Mouse (Mus musculus): ENCODE data around the gene Bach2. TPM values are rescaled to one million over a fixed set of nuclear protein-coding genes. Genes with fewer than 3 reads are reported as not detected.
A peak's percentile ranks its signal among the peaks of the same experiment; 100 is the strongest.

The Bach2 gene
- total RNA-seq (2015) (3.1 and 3.8 TPM in 2 replicates), total RNA-seq (2017) (0.37 and 0.61 TPM in 2 replicates)

DNA sequence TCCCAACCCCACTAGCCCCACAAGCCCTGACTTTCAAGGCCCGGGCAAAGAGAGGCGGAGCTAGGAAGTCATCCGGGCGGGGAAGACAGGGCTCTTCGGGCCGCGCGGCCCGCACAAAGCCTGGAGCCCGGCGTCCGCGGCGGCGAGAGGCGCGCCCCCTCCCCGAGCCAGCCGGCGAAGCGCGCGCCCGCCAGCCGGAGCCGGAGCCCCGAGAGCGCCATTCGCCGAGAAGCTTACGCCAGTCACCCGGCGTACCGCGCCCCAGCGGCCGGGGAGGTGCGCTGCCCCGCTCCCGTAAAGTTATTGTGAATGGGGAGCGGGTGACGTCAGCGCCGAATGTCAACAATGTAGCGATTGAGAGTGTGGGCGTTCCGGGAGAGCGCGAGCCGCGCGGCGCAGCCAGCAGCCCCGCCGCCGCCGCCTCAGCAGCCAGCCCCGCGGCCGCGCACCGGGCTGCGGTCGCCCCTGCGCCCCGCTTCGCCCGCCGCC is at the start of gene Bach2:
Bach2 (plus strand) TSS at position 439 of the 489 bp plus-strand sequence.
- ATAC-seq (replicated peaks; ENCODE audit: poor library complexity): peak; percentile 86

GRCm38 (mm10) chr4:32189416-32190036 is 49.1 kb upstream of the Bach2 start:
- peak; percentile 42; the same call in 1 of the 2 replicates for ATAC-seq (replicated peaks; ENCODE audit: poor library complexity)

GRCm38 (mm10) chr4:32190506-32190905 is 48.1 kb upstream of the Bach2 start:
- ATAC-seq (replicated peaks; ENCODE audit: poor library complexity): peak; percentile 59

- no peak for ATAC-seq (replicated peaks; ENCODE audit: poor library complexity)
Observed at GRCm38 (mm10) chr4:32195945-32196921, 42.4 kb upstream of the Bach2 start.

DNA sequence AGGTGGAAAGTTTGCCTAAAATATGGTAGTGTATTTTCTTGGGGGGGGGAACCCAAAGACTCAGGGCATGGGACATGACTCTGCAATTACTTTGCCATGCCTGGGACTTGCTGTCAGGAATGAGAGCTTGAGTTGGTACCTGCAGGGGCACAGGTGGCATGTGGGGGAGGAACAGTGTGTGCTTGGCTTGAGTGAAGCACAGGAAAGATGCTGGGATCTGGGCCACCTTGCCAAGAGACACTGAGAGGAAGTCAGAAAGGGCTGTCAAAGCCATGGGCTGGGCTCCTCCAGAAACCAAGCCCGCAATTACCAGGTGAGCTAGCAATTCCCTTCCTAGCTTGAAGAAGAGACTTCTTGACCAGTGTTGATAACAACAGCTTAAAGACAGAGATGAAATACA is 40.6 kb upstream of the Bach2 start:
- ATAC-seq (replicated peaks; ENCODE audit: poor library complexity): no peak

DNA sequence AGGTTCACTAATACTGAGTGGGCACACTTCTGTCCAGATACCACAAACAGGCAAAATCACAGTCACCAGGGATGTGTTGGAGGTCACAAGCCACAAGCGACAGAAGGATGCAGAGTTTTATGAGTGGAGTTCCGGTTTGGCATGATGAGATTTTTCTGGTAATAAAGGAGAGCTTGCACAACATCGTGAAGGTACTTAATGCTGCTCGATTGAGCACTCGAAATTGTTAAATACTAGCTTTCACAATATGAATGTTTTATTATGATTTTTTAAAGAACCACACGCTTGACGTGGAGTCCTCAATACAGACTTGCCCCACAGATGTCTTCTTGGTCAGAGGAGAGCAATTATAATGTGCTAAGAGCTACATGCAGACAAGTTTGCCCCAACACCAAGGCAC is 40.0 kb upstream of the Bach2 start:
- ATAC-seq (replicated peaks; ENCODE audit: poor library complexity): no peak

GRCm38 (mm10) chr4:32199156-32199555 is 39.4 kb upstream of the Bach2 start:
- ATAC-seq (replicated peaks; ENCODE audit: poor library complexity): no peak

DNA sequence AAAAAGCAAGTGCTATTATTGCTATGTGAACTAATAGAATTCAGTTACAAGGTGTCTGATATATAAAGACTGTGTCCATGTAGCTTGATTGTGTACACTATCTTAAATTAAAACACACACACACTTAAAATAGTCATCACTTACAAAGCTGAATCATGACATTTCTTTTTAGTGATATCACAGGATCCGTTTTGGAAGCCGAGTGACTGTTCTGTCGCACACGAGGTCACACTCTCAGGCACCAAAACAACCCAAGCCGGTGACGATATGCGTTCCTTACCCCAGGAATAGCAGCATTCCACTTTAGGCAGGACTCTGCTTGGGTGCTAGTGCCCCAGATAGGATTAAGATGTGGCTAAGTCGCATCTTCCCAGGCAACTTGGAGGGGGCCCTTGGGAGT is 37.5 kb upstream of the Bach2 start:
- ATAC-seq (replicated peaks; ENCODE audit: poor library complexity): no peak

DNA sequence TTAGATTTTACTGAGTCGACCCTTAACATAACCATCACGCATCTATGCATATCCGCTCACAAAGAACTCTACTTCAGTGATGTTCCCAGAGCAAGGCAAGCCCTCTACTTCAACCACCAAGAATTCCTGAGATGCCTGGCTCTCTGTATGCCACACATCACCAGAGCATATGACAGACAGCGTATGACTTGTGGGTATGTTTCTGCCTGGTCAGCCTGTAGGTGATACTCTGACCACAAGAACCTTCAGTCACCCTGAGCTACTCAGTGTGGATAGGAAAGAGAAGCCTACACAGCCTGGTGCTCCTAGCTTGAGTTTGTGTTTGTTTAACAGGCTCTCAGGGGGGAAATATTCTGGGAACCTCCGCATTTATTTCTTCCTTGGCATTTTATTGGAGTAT is 36.2 kb upstream of the Bach2 start:
- ATAC-seq (replicated peaks; ENCODE audit: poor library complexity): no peak

GRCm38 (mm10) chr4:32204819-32205218 is 33.8 kb upstream of the Bach2 start:
- ATAC-seq (replicated peaks; ENCODE audit: poor library complexity): peak; percentile 27

- ATAC-seq (replicated peaks; ENCODE audit: poor library complexity): peak; percentile 47
Observed at GRCm38 (mm10) chr4:32205825-32206224, 32.8 kb upstream of the Bach2 start.

GRCm38 (mm10) chr4:32209995-32210394 is 28.6 kb upstream of the Bach2 start:
- no peak for ATAC-seq (replicated peaks; ENCODE audit: poor library complexity)

DNA sequence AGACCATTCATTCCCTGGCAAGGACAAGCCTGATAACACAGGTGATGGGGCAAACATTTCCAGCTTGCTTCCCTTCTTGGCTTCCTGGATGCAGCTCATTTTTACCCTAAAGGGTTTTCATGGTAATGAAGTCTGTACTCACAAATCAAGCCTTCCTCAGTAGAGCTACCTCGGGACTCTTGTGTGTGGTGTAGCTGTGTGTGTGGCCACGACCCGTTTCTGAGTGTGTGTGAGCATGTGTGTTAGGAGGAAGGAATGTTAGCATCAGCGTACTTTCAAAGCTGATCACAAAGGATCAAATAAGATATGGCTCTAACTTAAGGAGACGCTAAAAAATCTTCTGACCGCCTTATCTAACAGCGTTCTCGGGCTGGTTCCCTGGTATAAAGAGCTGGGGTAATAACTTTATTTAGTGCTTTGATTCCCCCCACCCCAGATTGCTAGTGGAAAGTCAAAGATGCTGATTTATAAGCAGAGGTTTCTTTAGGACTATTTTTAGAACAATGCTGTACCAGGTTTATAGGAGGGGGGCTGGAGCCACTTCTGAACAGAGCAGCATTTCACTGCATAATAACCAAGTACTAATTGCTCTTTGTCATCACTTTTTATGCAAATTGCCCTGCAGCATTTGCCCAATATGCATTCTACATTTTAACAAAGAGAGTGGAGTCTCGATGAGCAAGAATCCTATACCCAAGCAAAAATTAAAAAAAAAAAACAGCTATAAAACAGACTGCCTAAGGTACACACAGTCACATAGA is 28.0 kb upstream of the Bach2 start:
- ATAC-seq (replicated peaks; ENCODE audit: poor library complexity): no peak

- ATAC-seq (replicated peaks; ENCODE audit: poor library complexity): no peak
Observed at GRCm38 (mm10) chr4:32212593-32212992, 26.0 kb upstream of the Bach2 start.

DNA sequence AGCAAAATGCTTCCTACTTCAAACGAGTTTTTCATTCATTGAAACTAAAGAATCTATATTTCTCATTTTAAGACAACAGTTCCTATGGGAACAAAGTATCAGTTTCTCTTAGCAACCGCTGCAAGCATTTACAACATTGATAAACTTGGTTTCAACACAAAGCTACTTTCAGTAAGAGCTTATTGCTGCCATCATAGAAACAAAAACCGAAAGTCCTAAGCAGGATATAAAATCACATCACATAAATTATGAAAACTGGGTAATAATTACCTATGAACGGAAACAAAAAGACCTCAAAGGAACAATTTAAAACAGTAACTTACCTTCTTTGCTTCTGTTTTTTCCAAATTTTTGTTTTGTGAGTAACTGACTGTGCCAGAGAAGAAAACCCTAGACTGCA is 22.1 kb upstream of the Bach2 start:
- no peak for ATAC-seq (replicated peaks; ENCODE audit: poor library complexity)

- no peak for ATAC-seq (replicated peaks; ENCODE audit: poor library complexity)
Observed at GRCm38 (mm10) chr4:32217016-32217415, 21.6 kb upstream of the Bach2 start.

- no peak for ATAC-seq (replicated peaks; ENCODE audit: poor library complexity)
Observed at GRCm38 (mm10) chr4:32217593-32217992, 21.0 kb upstream of the Bach2 start.

- ATAC-seq (replicated peaks; ENCODE audit: poor library complexity): no peak
Observed at GRCm38 (mm10) chr4:32218371-32218770, 20.2 kb upstream of the Bach2 start.

- ATAC-seq (replicated peaks; ENCODE audit: poor library complexity): no peak
Observed at GRCm38 (mm10) chr4:32219428-32220128, 19.0 kb upstream of the Bach2 start.

- ATAC-seq (replicated peaks; ENCODE audit: poor library complexity): no peak
Observed at GRCm38 (mm10) chr4:32220129-32220491, 18.5 kb upstream of the Bach2 start.

DNA sequence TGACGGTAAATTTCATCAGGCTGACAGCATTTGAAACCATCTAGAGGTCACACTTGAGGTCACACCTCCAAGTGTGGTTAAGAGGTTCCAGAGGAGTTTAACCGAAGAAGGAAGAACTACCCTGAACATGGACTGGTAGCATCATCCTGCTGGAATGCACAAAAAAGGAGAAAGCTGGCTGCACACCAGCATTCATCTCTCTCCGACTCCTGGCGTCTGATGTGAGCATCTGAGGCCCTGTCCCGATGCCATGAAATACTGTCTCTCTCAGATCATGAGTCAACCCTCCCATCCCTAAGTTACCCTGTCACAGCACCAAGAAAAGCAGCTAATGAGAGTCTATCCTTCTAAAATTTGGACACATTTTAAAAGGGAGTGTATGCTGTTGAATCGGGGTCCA is 17.6 kb upstream of the Bach2 start:
- ATAC-seq (replicated peaks; ENCODE audit: poor library complexity): no peak
